Mouse (Mus musculus): ENCODE data around the gene Serpina3c. TPM values are rescaled to one million over a fixed set of nuclear protein-coding genes. Genes with fewer than 3 reads are reported as not detected.

Serpina3c gene
- polyA plus RNA-seq, 1 experiment from 2014 or later = 0.04 TPM

- in situ Hi-C loops (cut with MboI; ENCODE audit: low pct_unique_long_range_greater_than_20kb) = no loop called here
- ChIA-PET CTCF (interaction anchor here (1.4 kb wide), 1 partner anchor 10 kb away, joined by 4 read pairs; no protein-coding TSS in a partner anchor), POLR2A (no interaction called here)
- ATAC-seq (no peak), DNase-seq (ENCODE audit: low read depth, low spot score) (no peak)
- TF ChIP-seq CTCF (IDR thresholded peaks at IDR 0.05) = no peak
- no peaks in the 10 kb centered on the region for H3K27me3 ChIP-seq
These were observed 45.2 kb downstream of the Serpina3c start for GRCm38 (mm10) chr12:104108507-104108906.

DNA sequence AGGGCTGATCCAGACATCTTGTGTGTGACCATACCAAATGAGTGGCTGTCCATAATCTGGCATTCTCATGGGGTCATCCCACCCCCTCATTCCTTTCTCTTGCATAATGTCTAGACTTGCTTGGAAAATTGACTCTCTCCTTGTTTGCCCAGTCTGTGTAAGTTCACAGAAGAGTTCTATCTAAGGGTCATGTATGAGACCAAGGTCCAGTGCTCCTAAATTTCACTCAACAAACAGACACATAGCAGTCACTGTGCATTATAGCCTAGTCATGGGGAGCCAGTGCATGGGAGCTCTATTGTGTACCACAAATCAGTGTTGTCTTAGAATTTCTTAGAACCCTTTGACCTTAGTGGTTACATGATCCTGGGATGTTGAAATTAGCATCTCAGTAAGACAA, 46.8 kb downstream of the Serpina3c start:
- no peak for TF ChIP-seq CTCF (IDR thresholded peaks at IDR 0.05)
- ATAC-seq = no peak
- ChIA-PET CTCF (no interaction called here), POLR2A (no interaction called here)
- in situ Hi-C loops (cut with MboI; ENCODE audit: low pct_unique_long_range_greater_than_20kb) = no loop called here
- no peak for DNase-seq (ENCODE audit: low read depth, low spot score)
- no peaks in the 10 kb centered on the region for H3K27me3 ChIP-seq

GRCm38 (mm10) chr12:104105847-104106246, 47.8 kb downstream of the Serpina3c start:
- no peak for DNase-seq (ENCODE audit: low read depth, low spot score)
- ChIA-PET CTCF (no interaction called here), POLR2A (no interaction called here)
- ATAC-seq = no peak
- no peaks in the 10 kb centered on the region for H3K27me3 ChIP-seq
- in situ Hi-C loops (cut with MboI; ENCODE audit: low pct_unique_long_range_greater_than_20kb) = no loop called here
- no peak for TF ChIP-seq CTCF (IDR thresholded peaks at IDR 0.05)

GRCm38 (mm10) chr12:104100768-104101167, 52.9 kb downstream of the Serpina3c start, which contains the start of gene Serpina5:
Gene Serpina5, plus strand, starts transcription at chr12:104101113.
- no peak for TF ChIP-seq CTCF (IDR thresholded peaks at IDR 0.05)
- no peak for ATAC-seq
- ChIA-PET POLR2A (no interaction called here), CTCF (no interaction called here)
- no peaks in the 10 kb centered on the region for H3K27me3 ChIP-seq
- in situ Hi-C loops (cut with MboI; ENCODE audit: low pct_unique_long_range_greater_than_20kb) = no loop called here
- no peak for DNase-seq (ENCODE audit: low read depth, low spot score)

Other genes starting within 250 kb of the Serpina3c start
- gene Serpina1c, start 249.0 kb downstream of the Serpina3c start, polyA plus RNA-seq (2021) = not detected
- gene Serpina1e, start 194.9 kb downstream of the Serpina3c start, polyA plus RNA-seq (2021) = 0.14 TPM
- gene Serpina11, start 163.9 kb downstream of the Serpina3c start, polyA plus RNA-seq (2021) = not detected
- 0.08 TPM for gene Serpina9, start 140.1 kb downstream of the Serpina3c start, polyA plus RNA-seq (2021)
- not detected for gene Serpina12, start 109.4 kb downstream of the Serpina3c start, polyA plus RNA-seq (2021)
- 0.06 TPM for gene Serpina5, start 52.8 kb downstream of the Serpina3c start, polyA plus RNA-seq (2021)
- gene Serpina3a, start 41.1 kb downstream of the Serpina3c start, polyA plus RNA-seq (2021) = not detected
- not detected for gene Serpina3b, start 25.9 kb downstream of the Serpina3c start, polyA plus RNA-seq (2021)
- 0.10 TPM for gene Serpina3f, start 60.7 kb upstream of the Serpina3c start, polyA plus RNA-seq (2021)
- gene Serpina3g, start 82.4 kb upstream of the Serpina3c start, polyA plus RNA-seq (2021) = 1.6 TPM
- gene Serpina3i, start 109.3 kb upstream of the Serpina3c start, polyA plus RNA-seq (2021) = 0.59 TPM
- gene Serpina3j, start 160.7 kb upstream of the Serpina3c start, polyA plus RNA-seq (2021) = not detected
- not detected for gene Serpina3k, start 184.6 kb upstream of the Serpina3c start, polyA plus RNA-seq (2021)
- 0.15 TPM for gene Serpina3m, start 184.6 kb upstream of the Serpina3c start, polyA plus RNA-seq (2021)